Mouse (Mus musculus) heart, adult 2 months (tissue): ENCODE measurements at regions not wholly inside any gene's neighbourhood (a gene's known extent, or its start where the extent isn't known, plus 50 kb on each side); places are given as distances from the start of the nearest gene placed in this dataset.

Source experiments
- CTCF ChIP-seq: fragments of 200-600 bp; IDR thresholded peaks from 2 replicates; pipeline ENCODE4 v1.8.1; 2022; ENCODE audit warnings: antibody characterized with exemption, mild to moderate bottlenecking, moderate library complexity
- EP300 ChIP-seq: fragments of 200-500 bp; IDR thresholded peaks from 2 replicates; pipeline ENCODE4 v1.6.1; 2011; ENCODE audit warnings: low read depth, low read length, control low read depth; ENCODE audit not compliant: insufficient read depth
- POLR2A ChIP-seq: fragments of 200-500 bp; IDR thresholded peaks from 2 replicates; pipeline ENCODE4 v1.6.1; 2011; ENCODE audit warnings: mild to moderate bottlenecking, low read depth, low read length, control low read depth; ENCODE audit not compliant: insufficient read depth

DNA sequence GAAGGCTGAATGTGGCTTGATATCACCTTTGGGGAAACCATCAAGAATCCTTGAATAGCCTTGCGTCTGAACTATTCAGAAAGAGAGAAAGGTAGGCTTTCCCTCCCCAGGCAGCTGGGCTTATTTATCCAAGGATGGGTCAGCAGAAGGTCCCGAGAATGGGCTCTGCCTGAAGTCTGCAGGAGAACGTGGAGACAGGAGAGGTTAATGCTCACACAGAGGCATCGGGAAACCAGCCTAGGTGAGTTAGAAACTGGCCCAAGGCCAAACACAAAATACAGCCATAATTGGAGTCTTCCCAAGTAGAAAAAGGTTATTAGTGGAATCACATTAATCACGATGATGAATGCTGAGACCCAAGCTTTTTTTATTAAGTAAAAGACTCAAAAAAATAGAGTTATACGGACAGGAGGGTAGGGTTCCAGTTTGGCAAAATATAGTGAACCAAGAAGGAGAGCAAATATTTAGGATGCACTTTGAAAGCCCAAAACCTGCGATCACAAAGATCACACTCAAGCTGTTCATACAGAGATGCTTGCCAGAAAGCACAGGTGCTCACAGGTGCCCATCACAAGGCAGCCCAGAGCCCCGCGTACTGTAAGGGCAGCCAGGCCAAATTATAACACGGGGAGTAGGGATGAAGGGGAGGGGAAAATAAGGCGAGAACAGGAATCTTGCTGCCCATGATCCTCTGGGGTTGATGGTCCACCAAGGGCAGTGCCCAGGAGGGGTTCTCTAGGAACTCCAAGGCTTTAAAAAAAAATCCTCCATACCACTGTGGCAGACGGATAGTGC, 189.3 kb downstream of the Utp18 start:
- TF ChIP-seq EP300 = no peak
- TF ChIP-seq CTCF = no peak
- TF ChIP-seq POLR2A = no peak
